Mouse (Mus musculus) forebrain, embryonic 11.5 days (tissue): Measurements from ENCODE around the gene Rybp. TPM values are rescaled to one million over a fixed set of nuclear protein-coding genes. Genes with fewer than 3 reads are reported as not detected.
A peak's percentile ranks its signal among the peaks of the same experiment; 100 is the strongest.

ENCODE experiments used
- ATAC-seq: fragments of 200-750 bp; cut with Nextera tagmentation; replicated peaks from 2 replicates; pipeline ENCODE4 v1.8.0; 2017; ENCODE audit warnings: moderate TSS enrichment; ENCODE audit not compliant: low FRiP score
- DNase-seq: peaks from one replicate; pipeline ENCODE4 v3.0.0-alpha.2; 2017; ENCODE audit warnings: low spot score
- H3K27ac ChIP-seq: fragments of 300-500 bp; sonication (generic); 2 replicates; pipeline ENCODE4 v1.5.1; 2014; ENCODE audit warnings: low read depth, low read length
- H3K27me3 ChIP-seq: fragments of 300-500 bp; sonication (generic); 2 replicates; pipeline ENCODE4 v1.6.1; 2014; ENCODE audit warnings: mild to moderate bottlenecking, low read length, mixed read lengths; ENCODE audit not compliant: control insufficient read depth, insufficient read depth
- H3K36me3 ChIP-seq: fragments of 300-500 bp; sonication (generic); 2 replicates; pipeline ENCODE4 v1.6.1; 2014; ENCODE audit warnings: mild to moderate bottlenecking, low read length, moderate library complexity, mixed read lengths; ENCODE audit not compliant: control insufficient read depth, insufficient read depth
- H3K4me1 ChIP-seq: fragments of 300-500 bp; sonication (generic); replicated peaks from 2 replicates; pipeline ENCODE4 v1.6.1; 2014; ENCODE audit warnings: low read length, mixed read lengths; ENCODE audit not compliant: control insufficient read depth, insufficient read depth
- H3K4me2 ChIP-seq: fragments of 300-500 bp; sonication (generic); 2 replicates; pipeline ENCODE4 v1.6.1; 2014; ENCODE audit warnings: low read depth, mild to moderate bottlenecking, low read length, moderate library complexity, mixed read lengths; ENCODE audit not compliant: severe bottlenecking
- H3K4me3 ChIP-seq: fragments of 300-500 bp; sonication (generic); 2 replicates; pipeline ENCODE4 v1.5.1; 2014; ENCODE audit warnings: low read depth, low read length
- H3K9ac ChIP-seq: fragments of 300-500 bp; sonication (generic); 2 replicates; pipeline ENCODE4 v1.6.1; 2014; ENCODE audit warnings: low read length
- H3K9me3 ChIP-seq: fragments of 300-500 bp; sonication (generic); 2 replicates; pipeline ENCODE4 v1.6.1; 2016; ENCODE audit warnings: low read length, mixed read lengths; ENCODE audit not compliant: control insufficient read depth
- WGBS: fragments of 180-500 bp; shearing (Covaris S2); extraction: QIAGEN DNeasy Blood & Tissue Kit; methylation state at CpG from one replicate; pipeline ENCODE4 v1.1.7; 2014; 5-methylcytosine and 5-hydroxymethylcytosine counted together
- polyA plus RNA-seq: library from polyadenylated mRNA; unstranded; fragments of >200 nt; fragmentation: Nextera tagmentation; extraction: Ambion mirVana; gene quantifications from 2 replicates; pipeline ENCODE4 v1.2.1, GENCODE M21; 2014

Rybp gene
- polyA plus RNA-seq, 1 experiment from 2014 or later: 11.3 TPM

DNA sequence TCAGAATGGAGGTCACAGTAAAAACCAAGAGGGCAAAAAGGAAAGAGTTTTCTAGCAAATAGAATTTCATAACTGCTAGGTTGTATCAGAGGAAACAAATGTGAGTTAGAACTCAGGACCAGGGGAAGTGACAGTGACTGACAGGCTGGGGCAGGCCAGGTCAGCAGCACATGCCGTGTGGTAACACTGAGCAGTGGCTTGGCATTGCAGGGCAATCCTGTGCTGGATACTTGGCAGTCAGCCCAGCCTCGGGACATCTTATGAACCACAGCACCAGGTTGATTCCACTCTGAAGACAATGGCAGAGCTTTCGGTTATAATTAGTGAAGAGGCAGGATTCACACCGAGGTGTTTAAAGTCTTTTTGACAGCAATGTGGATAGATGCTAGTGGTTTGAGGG, 11.7 kb upstream of the Rybp start:
- WGBS: 74% methylated on average over 4 of the region's 4 CpGs
- no peaks in the 10 kb centered on the region for H3K27me3 ChIP-seq
- H3K36me3 ChIP-seq: no peaks in the 10 kb centered on the region

GRCm38 (mm10) chr6:100297536-100297935, 10.3 kb upstream of the Rybp start:
- Histone ChIP-seq H3K27ac (no peak overlapping the region), H3K36me3 (no peaks in the 10 kb centered on the region), H3K4me2 (no peak overlapping the region), H3K27me3 (no peaks in the 10 kb centered on the region), H3K4me1 (no peaks in the 10 kb centered on the region), H3K4me3 (no peak overlapping the region), H3K9ac (no peak overlapping the region), H3K9me3 (no peaks in the 10 kb centered on the region)
- 84% methylated on average over 8 of the region's 8 CpGs for WGBS
- no peak for ATAC-seq
- no peak for DNase-seq

More for the DNA sequence above, 11.7 kb upstream of the Rybp start:
- H3K9me3 ChIP-seq: no peaks in the 10 kb centered on the region
- H3K4me1 ChIP-seq: no peaks in the 10 kb centered on the region
- no peak overlapping the region for H3K9ac ChIP-seq
- ATAC-seq (no peak), DNase-seq (no peak)
- H3K4me2 ChIP-seq: no peak overlapping the region
- no peak overlapping the region for H3K27ac ChIP-seq
- no peak overlapping the region for H3K4me3 ChIP-seq

- no peak for DNase-seq
- Histone ChIP-seq H3K4me2 (no peak overlapping the region), H3K36me3 (no peaks in the 10 kb centered on the region), H3K27ac (no peak overlapping the region), H3K27me3 (peaks cover 14% of the 10 kb centered on the region; the same call in 1 of the 2 replicates), H3K9me3 (no peaks in the 10 kb centered on the region), H3K4me3 (no peak overlapping the region), H3K4me1 (peaks cover 5% of the 10 kb centered on the region; the same call in 1 of the 2 replicates), H3K9ac (no peak overlapping the region)
- 89% methylated on average over 6 of the region's 6 CpGs for WGBS
- ATAC-seq: no peak
These were observed 5.1 kb upstream of the Rybp start for GRCm38 (mm10) chr6:100292411-100292810.

DNA sequence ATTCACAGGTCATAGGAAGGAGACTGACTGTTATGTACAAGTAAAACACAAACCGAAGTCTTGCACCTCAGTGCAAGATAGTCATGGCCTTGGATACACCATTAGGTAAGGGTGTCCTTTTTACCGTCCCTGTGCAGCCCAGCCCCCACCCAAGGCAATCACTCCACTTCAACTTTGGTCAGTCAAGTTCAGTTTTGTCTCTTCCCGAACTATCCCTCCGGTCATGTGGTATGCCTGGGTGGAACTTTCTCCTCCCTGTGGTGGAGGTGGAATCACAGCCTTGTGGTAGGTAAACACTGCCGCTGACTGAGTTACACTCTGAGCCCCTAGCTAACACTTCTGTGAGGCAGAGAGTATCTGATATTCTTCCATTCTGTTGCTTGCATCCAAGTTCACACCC, 1.8 kb upstream of the Rybp start:
- Histone ChIP-seq H3K4me3 (no peak overlapping the region), H3K4me1 (peaks cover 8% of the 10 kb centered on the region; the same call in 1 of the 2 replicates), H3K27ac (no peak overlapping the region), H3K4me2 (no peak overlapping the region), H3K27me3 (peaks cover 14% of the 10 kb centered on the region; the same call in 1 of the 2 replicates), H3K9me3 (no peaks in the 10 kb centered on the region), H3K36me3 (no peaks in the 10 kb centered on the region), H3K9ac (no peak overlapping the region)
- 86% methylated on average over 5 of the region's 5 CpGs for WGBS
- ATAC-seq (no peak), DNase-seq (no peak)

- Histone ChIP-seq H3K36me3 (no peaks in the 10 kb centered on the region), H3K4me3 (no peak overlapping the region), H3K9ac (no peak overlapping the region), H3K4me1 (peaks cover 8% of the 10 kb centered on the region; the same call in 1 of the 2 replicates), H3K27ac (no peak overlapping the region), H3K27me3 (peaks cover 14% of the 10 kb centered on the region; the same call in 1 of the 2 replicates), H3K4me2 (no peak overlapping the region), H3K9me3 (no peaks in the 10 kb centered on the region)
- DNase-seq (peak; percentile 54), ATAC-seq (no peak)
- WGBS: 52% methylated on average over 4 of the region's 4 CpGs
These were observed 1.4 kb upstream of the Rybp start for GRCm38 (mm10) chr6:100288730-100289035.

- Histone ChIP-seq H3K4me2 (peak overlapping the region; percentile 96), H3K9me3 (no peaks in the 10 kb centered on the region), H3K27ac (peak overlapping the region; percentile 50; the same call in 1 of the 2 replicates), H3K4me3 (peak overlapping the region; percentile 77), H3K9ac (peak overlapping the region; percentile 76), H3K27me3 (peaks cover 14% of the 10 kb centered on the region; the same call in 1 of the 2 replicates), H3K36me3 (no peaks in the 10 kb centered on the region), H3K4me1 (peaks cover 8% of the 10 kb centered on the region; the same call in 1 of the 2 replicates)
- peak; percentile 19; the same call in 1 of the 2 replicates for ATAC-seq
- 3% methylated on average over 23 of the region's 23 CpGs for WGBS
- no peak for DNase-seq
These were observed 888 bp upstream of the Rybp start for GRCm38 (mm10) chr6:100288016-100288729.

DNA sequence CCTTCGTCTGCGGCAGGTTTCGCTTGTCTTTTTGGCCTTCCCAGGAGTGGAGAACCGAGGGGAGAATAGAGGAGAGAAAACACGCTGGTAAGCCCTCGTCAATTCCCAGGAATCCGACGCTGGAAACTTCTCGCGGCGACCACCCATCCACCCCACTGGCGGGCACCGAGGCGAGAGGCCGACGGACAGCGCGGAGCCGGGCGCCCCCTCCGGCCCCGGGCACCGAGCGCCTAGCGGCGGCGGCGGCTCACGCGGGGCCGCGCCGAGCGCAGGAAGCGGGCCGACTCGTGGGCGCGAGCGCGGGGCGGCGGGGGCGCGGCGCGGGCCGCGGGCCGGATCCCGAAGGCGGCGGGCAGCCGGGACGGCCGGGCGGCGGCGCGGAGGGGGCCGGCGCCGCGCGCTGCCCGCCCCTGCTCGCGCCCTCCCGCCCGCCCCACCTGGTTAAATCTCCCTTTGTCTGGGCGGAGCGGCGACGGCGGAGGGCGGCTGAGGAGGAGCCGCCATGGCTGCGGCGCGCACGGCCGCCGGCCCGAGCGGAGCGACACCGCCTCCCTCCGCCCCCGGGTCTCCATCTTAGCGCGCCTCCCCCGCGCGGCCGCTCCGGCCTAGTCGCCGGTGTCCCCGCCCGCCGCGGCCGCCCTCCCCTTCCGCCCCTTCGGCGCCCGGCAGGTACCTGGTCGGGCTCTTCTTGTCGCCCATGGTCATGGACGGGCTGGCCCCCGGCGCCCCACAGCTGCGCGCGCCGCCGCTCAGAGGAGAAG, 532 bp downstream of the Rybp start:
- H3K4me3 ChIP-seq: peak overlapping the region; percentile 77
- peaks cover 14% of the 10 kb centered on the region; the same call in 1 of the 2 replicates for H3K27me3 ChIP-seq
- H3K36me3 ChIP-seq: no peaks in the 10 kb centered on the region
- H3K27ac ChIP-seq: peak overlapping the region; percentile 91
- WGBS: under 1% methylated on average over 51 of the region's 117 CpGs
- peak overlapping the region; percentile 91 for H3K9ac ChIP-seq
- DNase-seq (peak; percentile 86), ATAC-seq (peak; percentile 78)
- no peaks in the 10 kb centered on the region for H3K9me3 ChIP-seq
- peak overlapping the region; percentile 90 for H3K4me2 ChIP-seq
- H3K4me1 ChIP-seq: peaks cover 8% of the 10 kb centered on the region; the same call in 1 of the 2 replicates

GRCm38 (mm10) chr6:100285985-100286572, 1.2 kb downstream of the Rybp start:
- ATAC-seq: no peak
- WGBS: 2% methylated on average over 18 of the region's 18 CpGs
- Histone ChIP-seq H3K36me3 (no peaks in the 10 kb centered on the region), H3K9me3 (no peaks in the 10 kb centered on the region), H3K27ac (peak overlapping the region; percentile 91; the same call in 1 of the 2 replicates), H3K4me1 (peaks cover 8% of the 10 kb centered on the region; the same call in 1 of the 2 replicates), H3K4me3 (peak overlapping the region; percentile 77), H3K4me2 (peak overlapping the region; percentile 90), H3K9ac (peak overlapping the region; percentile 91), H3K27me3 (peaks cover 14% of the 10 kb centered on the region; the same call in 1 of the 2 replicates)
- DNase-seq: no peak
